Mouse (Mus musculus): ENCODE results near the gene Btbd9.

- no peak for TF ChIP-seq POLR2A (IDR thresholded peaks at IDR 0.05; ENCODE audit: control insufficient read depth in 1 of 2, insufficient read depth in 1 of 2, low read depth in 1 of 2, low read length in 2 of 2, poor library complexity in 1 of 2)
- TF ChIP-seq TAL1 (IDR thresholded peaks at IDR 0.05; ENCODE audit: low read length): no peak
Measured at GRCm38 (mm10) chr17:30182063-30182462, 394.2 kb downstream of the Btbd9 start.

All from MEL (cell line).